Mouse (Mus musculus) stomach, embryonic 14.5 days (tissue): ENCODE measurements around the gene Dpf3. TPM values are rescaled to one million over a fixed set of nuclear protein-coding genes. Genes with fewer than 3 reads are reported as not detected.

Experiments used
- ATAC-seq: fragments of 200-750 bp; cut with Nextera tagmentation; 2 replicates; pipeline ENCODE4 v1.8.0; 2017; ENCODE audit warnings: low read depth, moderate TSS enrichment; ENCODE audit not compliant: insufficient number of reproducible peaks, insufficient read depth, low FRiP score
- H3K27ac ChIP-seq: fragments of 300-500 bp; sonication (generic); 2 replicates; pipeline ENCODE4 v1.5.1; 2014; ENCODE audit warnings: mild to moderate bottlenecking, low read length, moderate library complexity, mixed read lengths
- H3K27me3 ChIP-seq: fragments of 300-500 bp; sonication (generic); 2 replicates; pipeline ENCODE4 v1.6.1; 2014; ENCODE audit warnings: low read length, control low read depth, mixed read lengths; ENCODE audit not compliant: control insufficient read depth, insufficient read depth
- H3K36me3 ChIP-seq: fragments of 300-500 bp; sonication (generic); 2 replicates; pipeline ENCODE4 v1.6.1; 2014; ENCODE audit warnings: mild to moderate bottlenecking, control low read depth, low read length, moderate library complexity, mixed read lengths; ENCODE audit not compliant: control insufficient read depth, insufficient read depth
- H3K4me1 ChIP-seq: fragments of 300-500 bp; sonication (generic); 2 replicates; pipeline ENCODE4 v1.6.1; 2014; ENCODE audit warnings: low read length, control low read depth, mixed read lengths; ENCODE audit not compliant: control insufficient read depth, insufficient read depth
- H3K4me2 ChIP-seq: fragments of 300-500 bp; sonication (generic); replicated peaks from 2 replicates; pipeline ENCODE4 v1.6.1; 2014; ENCODE audit warnings: low read depth, low read length, control low read depth
- H3K4me3 ChIP-seq: fragments of 300-500 bp; sonication (generic); 2 replicates; pipeline ENCODE4 v1.5.1; 2014; ENCODE audit warnings: low read depth, low read length, control low read depth
- H3K9ac ChIP-seq: fragments of 300-500 bp; sonication (generic); replicated peaks from 2 replicates; pipeline ENCODE4 v1.6.1; 2014; ENCODE audit warnings: low read depth, mild to moderate bottlenecking, control low read depth, low read length, moderate library complexity, mixed read lengths
- H3K9me3 ChIP-seq: fragments of 300-500 bp; sonication (generic); 2 replicates; pipeline ENCODE4 v1.6.1; 2016; ENCODE audit warnings: low read depth, low read length, control low read depth; ENCODE audit not compliant: control insufficient read depth
- WGBS: fragments of 180-500 bp; shearing (Covaris S2); extraction: QIAGEN DNeasy Blood & Tissue Kit; methylation state at CpG from one replicate; pipeline ENCODE4 v1.1.7; 2014; 5-methylcytosine and 5-hydroxymethylcytosine counted together
- polyA plus RNA-seq: library from polyadenylated mRNA; unstranded; fragments of >200 nt; fragmentation: Nextera tagmentation; extraction: Ambion mirVana; gene quantifications from 2 replicates; pipeline ENCODE4 v1.2.1, GENCODE M21; 2014

Gene Dpf3
- polyA plus RNA-seq, 1 experiment from 2014 or later, result 4.1 TPM

- Histone ChIP-seq H3K36me3 (no peaks in the 10 kb centered on the region), H3K4me3 (no peak overlapping the region), H3K9ac (no peak overlapping the region), H3K4me1 (no peaks in the 10 kb centered on the region), H3K9me3 (no peaks in the 10 kb centered on the region), H3K27me3 (no peaks in the 10 kb centered on the region), H3K4me2 (no peak overlapping the region), H3K27ac (no peak overlapping the region)
- ATAC-seq, result no peak
- WGBS, result 58% methylated on average over 17 of the region's 17 CpGs
These were observed 75.6 kb downstream of the Dpf3 start for GRCm38 (mm10) chr12:83411721-83412521.

- Histone ChIP-seq H3K9me3 (no peaks in the 10 kb centered on the region), H3K4me2 (no peak overlapping the region), H3K36me3 (no peaks in the 10 kb centered on the region), H3K9ac (no peak overlapping the region), H3K4me3 (no peak overlapping the region), H3K27ac (no peak overlapping the region), H3K4me1 (no peaks in the 10 kb centered on the region), H3K27me3 (no peaks in the 10 kb centered on the region)
- ATAC-seq, result no peak
- 67% methylated on average over 5 of the region's 5 CpGs for WGBS
These were observed 76.5 kb downstream of the Dpf3 start for GRCm38 (mm10) chr12:83411032-83411431.

- Histone ChIP-seq H3K27ac (no peak overlapping the region), H3K9me3 (no peaks in the 10 kb centered on the region), H3K27me3 (no peaks in the 10 kb centered on the region), H3K9ac (no peak overlapping the region), H3K4me3 (no peak overlapping the region), H3K4me2 (no peak overlapping the region), H3K36me3 (no peaks in the 10 kb centered on the region), H3K4me1 (no peaks in the 10 kb centered on the region)
- ATAC-seq, result no peak
- WGBS, result 90% methylated on average over 12 of the region's 12 CpGs
These were observed 82.0 kb downstream of the Dpf3 start for GRCm38 (mm10) chr12:83405374-83406125.

- no peaks in the 10 kb centered on the region for H3K36me3 ChIP-seq
- H3K4me1 ChIP-seq, result no peaks in the 10 kb centered on the region
- WGBS, result 65% methylated on average over 5 of the region's 5 CpGs
- no peak for ATAC-seq
- no peaks in the 10 kb centered on the region for H3K27me3 ChIP-seq
- H3K4me3 ChIP-seq, result no peak overlapping the region
- H3K9me3 ChIP-seq, result no peaks in the 10 kb centered on the region
- H3K4me2 ChIP-seq, result no peak overlapping the region
- no peak overlapping the region for H3K27ac ChIP-seq
- no peak overlapping the region for H3K9ac ChIP-seq
These were observed 85.2 kb downstream of the Dpf3 start for GRCm38 (mm10) chr12:83402270-83402669.

GRCm38 (mm10) chr12:83392011-83392410, 95.5 kb downstream of the Dpf3 start:
- Histone ChIP-seq H3K36me3 (no peaks in the 10 kb centered on the region), H3K27ac (no peak overlapping the region), H3K27me3 (no peaks in the 10 kb centered on the region), H3K4me3 (no peak overlapping the region), H3K9me3 (no peaks in the 10 kb centered on the region), H3K4me2 (no peak overlapping the region), H3K9ac (no peak overlapping the region), H3K4me1 (no peaks in the 10 kb centered on the region)
- ATAC-seq, result no peak
- WGBS, result 72% methylated on average over 16 of the region's 16 CpGs

GRCm38 (mm10) chr12:83387554-83387953, 100.0 kb downstream of the Dpf3 start:
- no peak for ATAC-seq
- Histone ChIP-seq H3K4me1 (no peaks in the 10 kb centered on the region), H3K36me3 (no peaks in the 10 kb centered on the region), H3K9ac (no peak overlapping the region), H3K4me3 (no peak overlapping the region), H3K9me3 (no peaks in the 10 kb centered on the region), H3K27me3 (no peaks in the 10 kb centered on the region), H3K27ac (no peak overlapping the region), H3K4me2 (no peak overlapping the region)
- 29% methylated on average over 3 of the region's 3 CpGs for WGBS

GRCm38 (mm10) chr12:83381072-83381471, 106.4 kb downstream of the Dpf3 start:
- ATAC-seq, result no peak
- WGBS, result 68% methylated on average over 6 of the region's 7 CpGs
- H3K27me3 ChIP-seq, result no peaks in the 10 kb centered on the region
- no peak overlapping the region for H3K4me2 ChIP-seq
- no peaks in the 10 kb centered on the region for H3K9me3 ChIP-seq
- H3K4me3 ChIP-seq, result no peak overlapping the region
- no peak overlapping the region for H3K9ac ChIP-seq
- H3K27ac ChIP-seq, result no peak overlapping the region
- no peaks in the 10 kb centered on the region for H3K36me3 ChIP-seq
- no peaks in the 10 kb centered on the region for H3K4me1 ChIP-seq

GRCm38 (mm10) chr12:83380016-83380415, 107.5 kb downstream of the Dpf3 start:
- WGBS, result 45% methylated on average over 3 of the region's 3 CpGs
- Histone ChIP-seq H3K36me3 (no peaks in the 10 kb centered on the region), H3K27me3 (no peaks in the 10 kb centered on the region), H3K9me3 (no peaks in the 10 kb centered on the region), H3K4me2 (no peak overlapping the region), H3K9ac (no peak overlapping the region), H3K4me3 (no peak overlapping the region), H3K27ac (no peak overlapping the region), H3K4me1 (no peaks in the 10 kb centered on the region)
- no peak for ATAC-seq
